Mouse (Mus musculus) liver, postnatal 0 days (tissue): ENCODE measurements around the gene Capn7. TPM values are rescaled to one million over a fixed set of nuclear protein-coding genes. Genes with fewer than 3 reads are reported as not detected.

ENCODE experiments used
- ATAC-seq: fragments of 200-750 bp; cut with Nextera tagmentation; 2 replicates; pipeline ENCODE4 v1.8.0; 2017; ENCODE audit warnings: mild to moderate bottlenecking, moderate library complexity
- DNase-seq: peaks from one replicate; pipeline ENCODE4 v3.0.0-alpha.2; 2016
- H3K27ac ChIP-seq: fragments of 300-500 bp; sonication (generic); 2 replicates; pipeline ENCODE4 v1.5.1; 2014; ENCODE audit warnings: antibody characterized with exemption, moderate library complexity, mild to moderate bottlenecking, low read depth
- H3K27me3 ChIP-seq: fragments of 300-500 bp; sonication (generic); 2 replicates; pipeline ENCODE4 v1.6.1; 2014; ENCODE audit warnings: low read length, control low read depth, mixed read lengths; ENCODE audit not compliant: insufficient read depth
- H3K36me3 ChIP-seq: fragments of 300-500 bp; sonication (generic); replicated peaks from 2 replicates; pipeline ENCODE4 v1.6.1; 2014; ENCODE audit warnings: mild to moderate bottlenecking, control low read depth, low read length, moderate library complexity, mixed read lengths; ENCODE audit not compliant: insufficient read depth
- H3K4me1 ChIP-seq: fragments of 300-500 bp; sonication (generic); 2 replicates; pipeline ENCODE4 v1.6.1; 2014; ENCODE audit warnings: antibody characterized with exemption, mild to moderate bottlenecking, control low read depth; ENCODE audit not compliant: insufficient read depth
- H3K4me2 ChIP-seq: fragments of 300-500 bp; sonication (generic); 2 replicates; pipeline ENCODE4 v1.6.1; 2014; ENCODE audit warnings: low read depth, mild to moderate bottlenecking, low read length, moderate library complexity, mixed read lengths
- H3K4me3 ChIP-seq: fragments of 300-500 bp; sonication (generic); 2 replicates; pipeline ENCODE4 v1.5.1; 2014; ENCODE audit warnings: low read depth, low read length
- H3K9ac ChIP-seq: fragments of 300-500 bp; sonication (generic); replicated peaks from 2 replicates; pipeline ENCODE4 v1.6.1; 2014; ENCODE audit warnings: mild to moderate bottlenecking, moderate library complexity
- H3K9me3 ChIP-seq: fragments of 300-500 bp; sonication (generic); 2 replicates; pipeline ENCODE4 v1.6.1; 2016; ENCODE audit warnings: mild to moderate bottlenecking, control low read depth, low read length, mixed read lengths
- CTCF ChIP-seq: sonication (generic); IDR thresholded peaks from 2 replicates; pipeline ENCODE4 v1.5.1; 2016; ENCODE audit warnings: antibody characterized with exemption, low read depth
- EP300 ChIP-seq: IDR thresholded peaks from 2 replicates; pipeline ENCODE4 v1.6.1; 2016; ENCODE audit warnings: antibody characterized with exemption, low read depth, mild to moderate bottlenecking
- WGBS: fragments of 180-500 bp; shearing (Covaris S2); extraction: QIAGEN DNeasy Blood & Tissue Kit; methylation state at CpG from one replicate; pipeline ENCODE4 v1.1.7; 2014; ENCODE audit not compliant: insufficient replicate concordance; 5-methylcytosine and 5-hydroxymethylcytosine counted together
- polyA plus RNA-seq: library from polyadenylated mRNA; unstranded; fragments of >200 nt; fragmentation: Nextera tagmentation; extraction: Ambion mirVana; gene quantifications from 2 replicates; pipeline ENCODE4 v1.2.1, GENCODE M21; 2015

The Capn7 gene
- polyA plus RNA-seq, 1 experiment from 2014 or later: 12.4 TPM

- no peak overlapping the region for H3K9ac ChIP-seq
Measured at GRCm38 (mm10) chr14:31385977-31386697, 49.7 kb downstream of the Capn7 start.

GRCm38 (mm10) chr14:31387301-31387981 lies 51.0 kb downstream of the Capn7 start:
- Histone ChIP-seq H3K4me2 (no peak overlapping the region), H3K9ac (no peak overlapping the region)
- ATAC-seq: no peak

More at GRCm38 (mm10) chr14:31385977-31386697, 49.7 kb downstream of the Capn7 start:
- WGBS: 40% methylated on average over 13 of the region's 13 CpGs
- peaks cover 25% of the 10 kb centered on the region for H3K4me1 ChIP-seq
- ATAC-seq (peak; percentile 76), DNase-seq (peak; percentile 82)
- no peak overlapping the region for H3K4me2 ChIP-seq
- no peaks in the 10 kb centered on the region for H3K9me3 ChIP-seq
- no peak overlapping the region for H3K4me3 ChIP-seq
- peak overlapping the region; percentile 64 for H3K27ac ChIP-seq
- TF ChIP-seq EP300: no peak
- TF ChIP-seq CTCF: peak; percentile 94
- no peaks in the 10 kb centered on the region for H3K27me3 ChIP-seq
- H3K36me3 ChIP-seq: peaks cover 27% of the 10 kb centered on the region

GRCm38 (mm10) chr14:31388086-31388872 lies 51.8 kb downstream of the Capn7 start:
- H3K27ac ChIP-seq: 0 out of 2 replicates have a peak overlapping the region, but pooled peaks have one; percentile 64
- H3K4me2 ChIP-seq: no peak overlapping the region
- H3K27me3 ChIP-seq: no peaks in the 10 kb centered on the region
- 69% methylated on average over 13 of the region's 13 CpGs for WGBS
- H3K4me3 ChIP-seq: no peak overlapping the region
- peaks cover 27% of the 10 kb centered on the region for H3K4me1 ChIP-seq
- no peak overlapping the region for H3K9ac ChIP-seq
- DNase-seq (no peak), ATAC-seq (no peak)
- H3K36me3 ChIP-seq: peaks cover 24% of the 10 kb centered on the region
- TF ChIP-seq EP300 (no peak), CTCF (no peak)
- no peaks in the 10 kb centered on the region for H3K9me3 ChIP-seq

More at GRCm38 (mm10) chr14:31387301-31387981, 51.0 kb downstream of the Capn7 start:
- Histone ChIP-seq H3K4me3 (no peak overlapping the region), H3K9me3 (no peaks in the 10 kb centered on the region), H3K27ac (peak overlapping the region; percentile 64; the same call in 1 of the 2 replicates), H3K36me3 (peaks cover 27% of the 10 kb centered on the region), H3K4me1 (peaks cover 27% of the 10 kb centered on the region), H3K27me3 (no peaks in the 10 kb centered on the region)
- DNase-seq: no peak
- 55% methylated on average over 11 of the region's 11 CpGs for WGBS
- TF ChIP-seq EP300: no peak
- TF ChIP-seq CTCF: no peak

- Histone ChIP-seq H3K4me2 (0 out of 2 replicates have a peak overlapping the region, but pooled peaks have one; percentile 31), H3K9me3 (no peaks in the 10 kb centered on the region), H3K27ac (peak overlapping the region; percentile 7; the same call in 1 of the 2 replicates), H3K4me3 (no peak overlapping the region), H3K4me1 (peaks cover 31% of the 10 kb centered on the region), H3K9ac (no peak overlapping the region), H3K36me3 (peaks cover 12% of the 10 kb centered on the region), H3K27me3 (no peaks in the 10 kb centered on the region)
- WGBS: 76% methylated on average over 8 of the region's 8 CpGs
- peak; percentile 26; the same call in 1 of the 2 replicates for ATAC-seq
- DNase-seq: no peak
- TF ChIP-seq EP300 (no peak), CTCF (no peak)
Measured at GRCm38 (mm10) chr14:31389421-31390147, 53.1 kb downstream of the Capn7 start.

- DNase-seq (no peak), ATAC-seq (no peak)
- Histone ChIP-seq H3K4me2 (no peak overlapping the region), H3K27me3 (no peaks in the 10 kb centered on the region), H3K9me3 (no peaks in the 10 kb centered on the region), H3K36me3 (peaks cover 5% of the 10 kb centered on the region), H3K27ac (peak overlapping the region; percentile 84), H3K4me3 (no peak overlapping the region), H3K9ac (no peak overlapping the region), H3K4me1 (peaks cover 19% of the 10 kb centered on the region)
- TF ChIP-seq EP300 (no peak), CTCF (no peak)
- 53% methylated on average over 5 of the region's 5 CpGs for WGBS
Measured at GRCm38 (mm10) chr14:31392300-31392699, 55.9 kb downstream of the Capn7 start.
